Mouse (Mus musculus) hindbrain, embryonic 13.5 days (tissue): ENCODE results near the gene Smg9. TPM values are rescaled to one million over a fixed set of nuclear protein-coding genes. Genes with fewer than 3 reads are reported as not detected.

ENCODE experiments used
- ATAC-seq: fragments of 200-750 bp; cut with Nextera tagmentation; 2 replicates; pipeline ENCODE4 v1.8.0; 2017; ENCODE audit warnings: moderate TSS enrichment; ENCODE audit not compliant: low FRiP score
- H3K27ac ChIP-seq: fragments of 300-500 bp; sonication (generic); 2 replicates; pipeline ENCODE4 v1.5.1; 2015; ENCODE audit warnings: inconsistent platforms, mild to moderate bottlenecking, moderate library complexity
- H3K27me3 ChIP-seq: fragments of 300-500 bp; sonication (generic); 2 replicates; pipeline ENCODE4 v1.6.1; 2015; ENCODE audit warnings: mild to moderate bottlenecking, inconsistent platforms
- H3K36me3 ChIP-seq: fragments of 300-500 bp; sonication (generic); 2 replicates; pipeline ENCODE4 v1.6.1; 2015; ENCODE audit warnings: mild to moderate bottlenecking, inconsistent platforms
- H3K4me1 ChIP-seq: fragments of 300-500 bp; sonication (generic); replicated peaks from 2 replicates; pipeline ENCODE4 v1.6.1; 2015; ENCODE audit warnings: inconsistent platforms
- H3K4me2 ChIP-seq: fragments of 300-500 bp; sonication (generic); 2 replicates; pipeline ENCODE4 v1.6.1; 2015; ENCODE audit warnings: inconsistent platforms, mild to moderate bottlenecking, moderate library complexity
- H3K4me3 ChIP-seq: fragments of 300-500 bp; sonication (generic); 2 replicates; pipeline ENCODE4 v1.5.1; 2015; ENCODE audit warnings: mild to moderate bottlenecking, inconsistent platforms
- H3K9ac ChIP-seq: fragments of 300-500 bp; sonication (generic); 2 replicates; pipeline ENCODE4 v1.6.1; 2015; ENCODE audit warnings: mild to moderate bottlenecking, inconsistent platforms
- H3K9me3 ChIP-seq: fragments of 300-500 bp; sonication (generic); 2 replicates; pipeline ENCODE4 v1.6.1; 2016; ENCODE audit warnings: inconsistent platforms
- WGBS: fragments of 180-500 bp; shearing (Covaris S2); methylation state at CpG from one replicate; pipeline ENCODE4 v1.1.7; 2015; 5-methylcytosine and 5-hydroxymethylcytosine counted together
- polyA plus RNA-seq: library from polyadenylated mRNA; unstranded; fragments of >200 nt; fragmentation: Nextera tagmentation; extraction: Ambion mirVana; gene quantifications from 2 replicates; pipeline ENCODE4 v1.2.1, GENCODE M21; 2015

Smg9 gene
- polyA plus RNA-seq, 1 experiment from 2014 or later, result 31.3 TPM

DNA sequence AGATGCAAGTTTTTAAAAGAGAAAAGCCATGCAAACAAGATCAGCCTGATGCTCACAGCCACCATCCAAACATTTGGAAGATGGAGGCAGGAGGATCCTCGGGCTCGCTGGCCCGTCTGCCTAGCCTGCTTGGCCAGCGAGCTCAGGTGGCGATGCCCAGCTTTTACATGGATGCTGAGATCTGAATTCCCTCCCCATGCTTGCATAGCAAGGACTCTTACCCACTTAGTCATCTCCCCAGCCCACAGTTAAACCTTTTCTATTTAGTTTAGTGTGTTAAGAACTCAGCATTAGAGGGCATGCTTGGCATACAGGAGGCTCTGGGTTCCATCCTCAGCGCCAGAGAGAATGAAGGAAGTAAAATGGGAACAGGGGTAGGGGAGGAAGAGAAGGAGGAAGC lies 39.8 kb downstream of the Smg9 start:
- Histone ChIP-seq H3K4me2 (no peak overlapping the region), H3K4me1 (no peaks in the 10 kb centered on the region), H3K9me3 (no peaks in the 10 kb centered on the region), H3K4me3 (no peak overlapping the region), H3K27me3 (no peaks in the 10 kb centered on the region), H3K9ac (no peak overlapping the region), H3K36me3 (no peaks in the 10 kb centered on the region), H3K27ac (no peak overlapping the region)
- WGBS, result 83% methylated on average over 6 of the region's 6 CpGs
- ATAC-seq, result no peak

DNA sequence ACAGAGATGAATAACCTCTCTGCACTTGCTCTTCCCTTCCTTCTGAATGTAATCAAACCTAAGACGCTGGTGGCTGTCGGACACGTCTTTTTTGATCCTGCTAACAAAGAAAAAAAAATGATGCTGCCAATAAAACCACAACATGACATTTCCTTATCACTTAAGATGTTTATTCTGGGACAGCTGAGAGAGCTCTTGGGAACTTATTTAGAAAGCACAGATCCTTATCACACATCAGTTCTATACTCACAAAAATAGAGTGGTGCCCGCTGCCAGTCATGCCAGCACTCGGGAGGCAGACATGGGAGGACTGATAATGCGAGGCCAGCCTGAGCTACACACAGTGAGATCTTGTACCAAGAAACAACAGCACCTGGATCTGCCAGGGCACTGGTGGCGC lies 40.5 kb downstream of the Smg9 start:
- Histone ChIP-seq H3K4me2 (no peak overlapping the region), H3K9ac (no peak overlapping the region), H3K4me1 (no peaks in the 10 kb centered on the region), H3K27ac (no peak overlapping the region), H3K36me3 (no peaks in the 10 kb centered on the region), H3K27me3 (no peaks in the 10 kb centered on the region), H3K9me3 (no peaks in the 10 kb centered on the region), H3K4me3 (no peak overlapping the region)
- ATAC-seq, result no peak
- 82% methylated on average over 7 of the region's 7 CpGs for WGBS

DNA sequence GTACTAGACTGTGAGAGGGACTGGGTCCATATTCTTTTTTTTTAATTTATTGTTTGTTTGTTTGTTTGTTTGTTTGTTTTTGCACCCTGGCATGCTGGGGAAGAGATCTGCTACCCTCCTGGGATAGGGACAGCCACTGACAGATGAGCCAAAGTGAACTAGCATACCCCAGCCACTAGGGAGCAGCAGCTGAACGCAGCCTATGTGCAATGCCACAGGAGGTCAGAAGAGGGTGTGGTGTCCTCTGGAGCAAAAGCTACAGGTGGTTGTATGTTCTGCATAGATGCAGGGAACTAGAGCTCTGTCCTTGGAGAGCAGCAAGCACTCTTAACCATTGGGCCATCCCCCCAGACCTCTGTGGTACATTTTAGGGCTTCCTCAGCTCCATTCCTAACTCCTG lies 42.4 kb downstream of the Smg9 start:
- H3K4me3 ChIP-seq, result no peak overlapping the region
- no peaks in the 10 kb centered on the region for H3K27me3 ChIP-seq
- WGBS, result 11% methylated on average over 1 of the region's 1 CpGs
- H3K36me3 ChIP-seq, result no peaks in the 10 kb centered on the region
- H3K4me2 ChIP-seq, result no peak overlapping the region
- no peaks in the 10 kb centered on the region for H3K4me1 ChIP-seq
- no peak overlapping the region for H3K9ac ChIP-seq
- ATAC-seq, result no peak
- H3K27ac ChIP-seq, result no peak overlapping the region
- no peaks in the 10 kb centered on the region for H3K9me3 ChIP-seq

DNA sequence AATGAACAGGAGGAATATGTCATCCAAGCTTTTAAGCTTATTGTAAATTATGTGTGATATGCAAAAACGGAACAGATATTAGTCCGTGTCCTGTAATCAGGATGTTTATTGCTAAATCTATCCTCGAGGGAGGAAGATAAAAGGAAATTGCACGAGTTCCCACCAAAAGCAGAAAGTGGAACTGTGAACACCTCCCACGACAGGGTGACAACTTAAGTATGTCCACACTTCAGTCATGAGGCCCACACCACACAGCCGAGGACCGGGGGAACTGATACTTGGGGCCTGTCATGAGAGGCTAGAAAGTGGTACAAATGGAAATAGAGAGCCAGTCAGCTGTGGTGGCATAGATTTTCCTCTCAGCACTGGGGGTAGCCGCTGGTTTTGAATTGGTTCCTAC lies 42.9 kb downstream of the Smg9 start:
- Histone ChIP-seq H3K4me2 (no peak overlapping the region), H3K9ac (no peak overlapping the region), H3K9me3 (no peaks in the 10 kb centered on the region), H3K4me3 (no peak overlapping the region), H3K27ac (no peak overlapping the region), H3K4me1 (no peaks in the 10 kb centered on the region), H3K27me3 (no peaks in the 10 kb centered on the region), H3K36me3 (no peaks in the 10 kb centered on the region)
- ATAC-seq, result no peak
- WGBS, result 77% methylated on average over 8 of the region's 8 CpGs

DNA sequence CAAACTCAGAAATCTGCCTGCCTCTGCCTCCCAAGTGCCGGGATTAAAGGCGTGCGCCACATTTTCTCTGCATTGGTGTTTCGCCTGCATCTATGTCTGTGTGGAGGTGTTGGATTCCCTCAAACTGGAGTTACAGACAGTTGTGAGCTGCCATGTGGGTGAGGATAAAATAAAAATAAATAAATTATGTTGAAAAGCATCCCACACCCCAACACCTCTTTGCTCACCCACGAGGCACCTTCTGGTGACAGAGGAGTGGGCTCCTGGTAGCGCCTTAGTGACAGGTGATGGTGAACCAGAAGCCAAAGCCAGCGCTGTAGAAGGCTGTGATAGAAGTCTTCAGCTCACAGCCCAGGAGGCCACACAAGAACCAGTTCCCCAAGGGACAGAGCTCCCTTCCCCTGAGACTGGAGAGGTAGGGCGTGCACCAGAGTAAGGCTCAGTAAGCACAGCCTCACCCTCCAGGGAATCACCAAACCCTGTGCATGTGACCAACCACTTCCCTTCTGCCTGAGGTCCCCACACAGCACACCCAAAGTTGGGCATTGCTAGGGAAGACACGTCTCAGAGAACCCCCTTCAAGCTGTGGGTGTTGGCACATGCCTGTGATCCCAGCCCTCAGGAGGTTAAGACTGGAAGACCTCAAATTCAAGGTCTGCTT lies 46.0 kb downstream of the Smg9 start:
- no peak overlapping the region for H3K9ac ChIP-seq
- no peaks in the 10 kb centered on the region for H3K36me3 ChIP-seq
- H3K4me2 ChIP-seq, result no peak overlapping the region
- no peak for ATAC-seq
- H3K4me1 ChIP-seq, result no peaks in the 10 kb centered on the region
- no peaks in the 10 kb centered on the region for H3K27me3 ChIP-seq
- H3K27ac ChIP-seq, result no peak overlapping the region
- no peaks in the 10 kb centered on the region for H3K9me3 ChIP-seq
- H3K4me3 ChIP-seq, result no peak overlapping the region
- 91% methylated on average over 9 of the region's 9 CpGs for WGBS

DNA sequence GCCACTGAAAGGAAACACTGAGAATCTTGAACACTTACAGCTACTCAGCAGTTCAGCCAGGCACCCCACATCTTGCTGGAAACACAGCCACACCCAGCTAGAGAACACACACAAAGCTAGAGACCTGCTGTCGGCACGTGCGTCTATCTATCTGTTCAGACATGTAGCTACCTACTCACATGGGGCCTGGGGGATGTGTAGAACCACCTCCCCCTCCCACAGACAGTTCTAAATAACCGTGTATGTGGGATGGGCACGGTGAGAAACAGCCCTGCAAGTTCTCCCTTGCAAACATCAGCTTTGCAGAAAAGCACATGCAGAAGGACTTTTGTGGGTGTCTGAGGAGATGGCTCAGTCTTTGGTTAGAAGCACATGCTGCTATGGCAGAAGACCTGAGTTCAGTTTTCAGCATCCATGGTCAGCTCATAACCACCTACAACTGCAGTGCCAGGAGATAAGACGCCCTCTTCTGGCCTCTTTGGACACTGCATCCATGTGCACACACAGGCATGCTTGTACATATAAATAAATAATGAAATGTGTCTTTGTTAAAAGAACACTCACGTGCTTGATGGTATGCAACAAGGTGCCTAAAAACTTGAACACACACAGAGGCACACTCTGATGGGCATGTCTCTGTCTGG lies 47.4 kb downstream of the Smg9 start:
- no peaks in the 10 kb centered on the region for H3K36me3 ChIP-seq
- H3K27me3 ChIP-seq, result 0 out of 2 replicates have a peak, but pooled peaks cover 3% of the 10 kb centered on the region
- 76% methylated on average over 7 of the region's 7 CpGs for WGBS
- no peak for ATAC-seq
- no peaks in the 10 kb centered on the region for H3K4me1 ChIP-seq
- no peak overlapping the region for H3K4me2 ChIP-seq
- H3K9ac ChIP-seq, result no peak overlapping the region
- H3K9me3 ChIP-seq, result no peaks in the 10 kb centered on the region
- no peak overlapping the region for H3K4me3 ChIP-seq
- no peak overlapping the region for H3K27ac ChIP-seq

DNA sequence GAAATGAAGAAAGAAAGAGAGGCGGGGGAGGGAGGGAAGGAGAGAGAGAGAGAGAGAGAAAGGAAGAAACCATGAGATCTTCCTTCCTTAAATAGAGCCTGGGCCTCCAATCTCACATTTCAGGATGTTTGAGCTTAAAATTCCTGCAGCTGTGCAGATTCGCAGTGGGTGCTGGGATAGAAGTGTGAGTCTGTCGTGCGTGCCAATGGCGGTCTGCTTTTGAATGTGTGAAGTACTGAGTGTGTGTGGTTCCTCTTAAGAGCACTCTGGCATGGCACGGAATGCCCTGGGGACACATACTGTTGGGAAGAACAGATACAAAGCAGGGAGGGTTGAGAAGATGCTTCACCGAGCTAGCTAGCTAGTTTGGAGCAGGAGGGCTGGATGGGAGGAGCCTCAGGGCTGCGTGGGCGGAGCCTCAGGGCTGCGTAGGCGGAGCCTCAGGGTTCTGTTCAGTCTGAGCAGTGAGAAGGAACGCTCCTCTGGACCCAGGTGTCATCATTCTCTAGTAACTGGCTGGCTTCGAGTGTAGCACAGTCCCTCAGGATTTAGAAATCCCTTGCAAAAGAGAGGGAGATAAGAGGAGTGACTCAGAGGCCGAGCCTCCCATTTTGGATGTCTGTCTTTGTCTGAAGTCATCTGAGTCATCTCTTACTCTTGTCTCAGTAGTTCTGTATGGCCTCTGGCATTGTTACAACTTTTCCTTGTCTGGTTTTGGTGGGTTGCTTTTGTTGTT lies 49.5 kb downstream of the Smg9 start:
- H3K27me3 ChIP-seq, result 0 out of 2 replicates have a peak, but pooled peaks cover 6% of the 10 kb centered on the region
- H3K4me3 ChIP-seq, result no peak overlapping the region
- H3K9me3 ChIP-seq, result no peaks in the 10 kb centered on the region
- ATAC-seq, result no peak
- no peak overlapping the region for H3K27ac ChIP-seq
- no peak overlapping the region for H3K4me2 ChIP-seq
- WGBS, result 63% methylated on average over 14 of the region's 14 CpGs
- no peaks in the 10 kb centered on the region for H3K36me3 ChIP-seq
- no peaks in the 10 kb centered on the region for H3K4me1 ChIP-seq
- H3K9ac ChIP-seq, result no peak overlapping the region

DNA sequence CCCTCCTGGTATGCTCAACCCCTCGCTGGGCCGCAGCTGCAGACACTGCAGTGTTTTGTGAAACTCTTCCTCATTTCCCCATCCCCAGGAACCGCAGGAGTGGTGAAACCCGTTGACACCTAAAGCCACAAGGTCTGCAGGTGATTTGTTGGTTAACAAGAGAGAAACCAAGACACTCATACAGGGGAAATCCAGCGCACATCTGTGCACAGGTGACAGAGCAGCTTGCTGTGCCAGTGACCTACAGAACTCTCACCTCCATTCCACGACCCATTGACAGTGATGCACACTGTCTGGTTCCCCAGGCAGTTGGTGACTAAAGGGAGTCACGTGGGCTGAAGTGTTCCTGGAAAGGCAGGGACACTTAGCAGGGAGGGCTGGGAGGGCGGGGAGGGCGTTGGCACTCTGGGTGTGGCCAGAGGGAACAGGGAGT lies 51.2 kb downstream of the Smg9 start:
- H3K27me3 ChIP-seq, result 0 out of 2 replicates have a peak, but pooled peaks cover 6% of the 10 kb centered on the region
- no peak for ATAC-seq
- WGBS, result 62% methylated on average over 9 of the region's 9 CpGs

DNA sequence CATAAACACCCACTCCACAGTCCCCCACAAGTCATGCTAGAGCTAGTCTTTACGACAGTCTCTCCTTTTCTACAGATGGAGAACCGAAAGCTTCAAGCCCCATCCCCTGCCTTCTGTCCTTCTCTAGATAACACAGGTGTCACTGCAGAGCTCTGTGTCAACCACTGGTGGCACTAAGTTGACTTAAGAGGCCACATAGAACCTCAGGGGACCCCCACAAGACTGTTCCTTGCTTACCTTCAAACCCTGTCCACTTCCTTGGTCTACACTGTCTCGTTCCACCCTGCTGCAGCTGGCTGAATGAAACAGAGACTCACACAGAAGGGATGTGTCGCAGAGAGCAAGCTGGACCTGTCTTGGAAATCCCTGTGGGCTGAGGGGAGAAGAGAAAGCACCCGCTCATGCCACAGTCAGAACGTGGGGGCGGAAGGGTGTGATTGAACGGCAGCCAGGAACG lies 52.5 kb downstream of the Smg9 start, which contains the start of gene Irgc1:
Gene Irgc1 (minus strand): TSS at position 443 of the 457 bp plus-strand sequence.
- Histone ChIP-seq H3K4me1 (no peaks in the 10 kb centered on the region), H3K27ac (no peak within 1 kb of the TSS), H3K9me3 (no peaks in the 10 kb centered on the region), H3K4me3 (no peak within 1 kb of the TSS), H3K4me2 (no peak within 1 kb of the TSS), H3K27me3 (0 out of 2 replicates have a peak, but pooled peaks cover 6% of the 10 kb centered on the region), H3K9ac (no peak within 1 kb of the TSS), H3K36me3 (no peaks in the 10 kb centered on the region)
- ATAC-seq, result no peak
- 87% methylated on average over 9 of the region's 9 CpGs for whole genome bisulfite sequencing

More for the DNA sequence above, 51.2 kb downstream of the Smg9 start:
- H3K36me3 ChIP-seq, result no peaks in the 10 kb centered on the region
- H3K9me3 ChIP-seq, result no peaks in the 10 kb centered on the region
- no peaks in the 10 kb centered on the region for H3K4me1 ChIP-seq
- H3K27ac ChIP-seq, result no peak overlapping the region
- H3K9ac ChIP-seq, result no peak overlapping the region
- H3K4me2 ChIP-seq, result no peak overlapping the region
- no peak overlapping the region for H3K4me3 ChIP-seq

DNA sequence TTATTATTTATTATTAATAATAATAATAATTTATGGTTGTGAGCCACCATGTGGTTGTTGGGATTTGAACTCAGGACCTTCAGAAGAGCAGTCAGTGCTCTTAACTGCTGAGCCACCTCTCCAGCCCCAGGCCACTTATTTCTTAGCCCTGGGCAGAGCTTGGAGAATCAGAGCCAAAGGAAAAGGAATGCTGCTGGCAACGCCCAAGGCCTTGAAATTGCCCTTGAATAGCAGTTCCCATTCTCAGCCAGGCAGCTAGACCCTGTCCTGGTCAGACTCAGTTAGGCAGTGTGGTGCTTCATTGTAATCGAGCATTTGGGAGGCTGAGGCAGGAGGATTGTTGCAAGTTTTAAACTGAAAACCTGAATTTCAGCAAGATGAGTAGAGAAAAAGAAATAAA lies 54.8 kb downstream of the Smg9 start:
- Histone ChIP-seq H3K27ac (no peak overlapping the region), H3K4me2 (no peak overlapping the region), H3K27me3 (0 out of 2 replicates have a peak, but pooled peaks cover 6% of the 10 kb centered on the region), H3K9ac (no peak overlapping the region), H3K4me1 (no peaks in the 10 kb centered on the region), H3K4me3 (no peak overlapping the region), H3K36me3 (no peaks in the 10 kb centered on the region), H3K9me3 (no peaks in the 10 kb centered on the region)
- ATAC-seq, result no peak
- WGBS, result 71% methylated on average over 2 of the region's 2 CpGs

DNA sequence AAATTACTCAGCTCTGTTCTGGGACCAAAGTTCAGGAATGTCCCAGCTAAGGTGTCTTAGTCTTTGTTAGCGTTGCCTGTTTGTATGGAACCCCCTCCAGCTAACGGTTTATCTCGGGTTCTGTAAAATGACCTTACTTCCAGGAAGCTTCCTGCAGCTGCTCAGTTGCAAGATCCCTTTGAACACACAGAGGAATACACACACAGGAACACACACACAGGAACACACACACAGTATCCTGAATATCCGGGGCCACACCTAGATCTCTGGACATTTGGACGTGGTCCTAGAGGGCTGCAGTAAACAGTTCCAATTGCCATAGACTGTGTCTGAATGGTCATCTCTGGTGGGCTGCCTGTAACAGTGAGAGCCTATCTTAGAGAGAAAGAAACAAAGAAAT lies 56.3 kb downstream of the Smg9 start:
- H3K4me3 ChIP-seq, result no peak overlapping the region
- H3K36me3 ChIP-seq, result no peaks in the 10 kb centered on the region
- no peak overlapping the region for H3K27ac ChIP-seq
- no peaks in the 10 kb centered on the region for H3K4me1 ChIP-seq
- ATAC-seq, result no peak
- H3K9me3 ChIP-seq, result no peaks in the 10 kb centered on the region
- no peak overlapping the region for H3K9ac ChIP-seq
- 88% methylated on average over 5 of the region's 5 CpGs for WGBS
- H3K4me2 ChIP-seq, result no peak overlapping the region
- peaks cover 9% of the 10 kb centered on the region; the same call in 1 of the 2 replicates for H3K27me3 ChIP-seq

DNA sequence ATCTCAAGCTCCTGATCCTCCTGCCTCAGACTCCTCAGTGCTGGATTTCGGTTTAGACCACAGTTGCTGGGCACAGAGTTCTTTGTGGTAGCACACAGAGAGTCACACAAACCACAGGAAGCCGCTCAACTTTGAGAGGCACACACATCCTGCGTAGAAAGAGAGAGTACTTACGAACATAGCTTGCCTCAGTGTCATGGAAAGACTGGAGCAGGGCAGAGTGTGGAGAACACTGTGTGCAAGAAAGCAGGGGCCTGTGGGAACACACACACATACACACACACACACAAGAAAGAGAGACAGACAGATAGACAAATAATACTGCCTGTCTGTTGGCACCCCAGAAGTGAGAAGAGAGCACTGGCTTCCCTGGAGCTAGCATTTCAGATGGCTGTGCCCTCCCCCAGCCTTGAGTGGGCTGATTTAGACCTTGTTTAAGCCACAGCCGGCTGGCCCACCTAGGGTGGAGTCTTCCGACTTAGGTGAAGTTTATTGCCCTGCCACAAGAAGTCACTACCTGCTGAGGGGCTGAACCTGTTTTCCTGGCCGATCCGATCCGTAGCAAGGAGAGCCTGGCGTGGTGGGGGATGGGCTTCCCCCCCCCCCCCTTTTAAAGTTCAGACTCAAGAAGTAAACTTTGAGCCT lies 58.4 kb downstream of the Smg9 start:
- H3K36me3 ChIP-seq, result no peaks in the 10 kb centered on the region
- WGBS, result 76% methylated on average over 10 of the region's 10 CpGs
- no peaks in the 10 kb centered on the region for H3K9me3 ChIP-seq
- H3K27me3 ChIP-seq, result peaks cover 8% of the 10 kb centered on the region; the same call in 1 of the 2 replicates
- no peak overlapping the region for H3K9ac ChIP-seq
- ATAC-seq, result no peak
- H3K4me1 ChIP-seq, result peaks cover 7% of the 10 kb centered on the region
- H3K4me2 ChIP-seq, result no peak overlapping the region
- no peak overlapping the region for H3K4me3 ChIP-seq
- no peak overlapping the region for H3K27ac ChIP-seq
